Mouse (Mus musculus) left cerebral cortex, adult 8-10 months (tissue): ENCODE data around the gene Rpl19. TPM values are rescaled to one million over a fixed set of nuclear protein-coding genes. Genes with fewer than 3 reads are reported as not detected.

Experiments
- DNase-seq, 2 experiments: peaks; one replicate each; pipeline ENCODE4 v3.0.0; 2022; ENCODE audit warnings: low spot score in 2 of 2
- total RNA-seq, 4 experiments: library from RNA; stranded (reverse); gene quantifications; 2 replicates each; pipeline ENCODE4 v1.2.4; 2022

Gene Rpl19
- total RNA-seq, 4 experiments from 2014 or later: 564 to 674 (median 627) TPM

- no peak for DNase-seq
Measured at GRCm38 (mm10) chr11:97998898-97999608, 27.5 kb upstream of the Rpl19 start.

GRCm38 (mm10) chr11:97999748-98000147 lies 26.8 kb upstream of the Rpl19 start:
- no peak for DNase-seq

- DNase-seq: no peak
Measured at GRCm38 (mm10) chr11:98000378-98001140, 26.0 kb upstream of the Rpl19 start.

- DNase-seq: no peak
Measured at GRCm38 (mm10) chr11:98001351-98001824, 25.1 kb upstream of the Rpl19 start.

GRCm38 (mm10) chr11:98001986-98002385 lies 24.5 kb upstream of the Rpl19 start:
- no peak for DNase-seq

- peak in 1 of 2 experiments; percentile 63 for DNase-seq
Measured at GRCm38 (mm10) chr11:98002627-98003026, 23.9 kb upstream of the Rpl19 start.

- DNase-seq: no peak
Measured at GRCm38 (mm10) chr11:98003171-98003671, 23.3 kb upstream of the Rpl19 start.

- DNase-seq: peak in 1 of 2 experiments; percentile 81
Measured at GRCm38 (mm10) chr11:98004161-98004560, 22.3 kb upstream of the Rpl19 start.

GRCm38 (mm10) chr11:98005076-98005475 lies 21.4 kb upstream of the Rpl19 start:
- no peak for DNase-seq

- DNase-seq: no peak
Measured at GRCm38 (mm10) chr11:98005686-98006085, 20.8 kb upstream of the Rpl19 start.

- DNase-seq: no peak
Measured at GRCm38 (mm10) chr11:98008087-98008486, 18.4 kb upstream of the Rpl19 start.

- DNase-seq: no peak
Measured at GRCm38 (mm10) chr11:98011716-98012115, 14.8 kb upstream of the Rpl19 start.

GRCm38 (mm10) chr11:98012831-98013230 lies 13.7 kb upstream of the Rpl19 start:
- DNase-seq: no peak

- DNase-seq: no peak
Measured at GRCm38 (mm10) chr11:98016177-98016576, 10.3 kb upstream of the Rpl19 start.

- no peak for DNase-seq
Measured at GRCm38 (mm10) chr11:98016824-98017223, 9.7 kb upstream of the Rpl19 start.

GRCm38 (mm10) chr11:98018222-98018621 lies 8.3 kb upstream of the Rpl19 start:
- no peak for DNase-seq

- DNase-seq: peak in 1 of 2 experiments; percentile 90
Measured at GRCm38 (mm10) chr11:98018858-98019641, 7.5 kb upstream of the Rpl19 start.

GRCm38 (mm10) chr11:98019883-98020610 lies 6.5 kb upstream of the Rpl19 start:
- no peak for DNase-seq

GRCm38 (mm10) chr11:98020710-98021109 lies 5.8 kb upstream of the Rpl19 start:
- DNase-seq: no peak

GRCm38 (mm10) chr11:98021118-98021517 lies 5.4 kb upstream of the Rpl19 start:
- DNase-seq: no peak
